Mouse (Mus musculus): ENCODE measurements around the gene Fjx1.

Gene Fjx1

GRCm38 (mm10) chr2:102426434-102426833 is 25.9 kb downstream of the Fjx1 start:
- no peak for DNase-seq (ENCODE audit: low read depth)

GRCm38 (mm10) chr2:102416149-102416743 is 36.1 kb downstream of the Fjx1 start:
- no peak for DNase-seq (ENCODE audit: low read depth)

DNA sequence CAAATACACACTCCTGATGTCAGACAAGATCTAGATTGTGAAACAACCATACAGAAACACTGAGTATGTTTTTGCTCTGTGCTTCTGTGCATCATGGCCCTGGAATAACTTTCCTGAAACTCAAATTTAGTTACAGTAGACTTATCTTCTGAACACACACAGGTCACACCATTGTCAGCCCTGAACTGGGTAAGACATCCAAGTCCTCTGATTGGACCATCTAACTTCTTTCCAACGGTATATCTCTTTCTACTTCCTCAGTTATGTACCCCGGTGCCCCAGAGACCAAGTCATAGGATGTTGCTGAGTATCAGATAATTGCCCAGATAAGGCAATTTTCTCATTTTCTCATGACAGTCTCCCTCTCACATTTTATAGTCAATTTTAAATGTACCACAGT is 39.6 kb downstream of the Fjx1 start:
- DNase-seq (ENCODE audit: low read depth): no peak

- DNase-seq (ENCODE audit: low read depth): no peak
These were observed 41.7 kb downstream of the Fjx1 start for GRCm38 (mm10) chr2:102410615-102411014.

- DNase-seq (ENCODE audit: low read depth): no peak
These were observed 42.6 kb downstream of the Fjx1 start for GRCm38 (mm10) chr2:102409741-102410140.

GRCm38 (mm10) chr2:102407363-102408184 is 44.7 kb downstream of the Fjx1 start, which contains the start of gene Trim44:
TSS of gene Trim44 (minus strand) at chr2:102407828.
- no peak for DNase-seq (ENCODE audit: low read depth)

DNA sequence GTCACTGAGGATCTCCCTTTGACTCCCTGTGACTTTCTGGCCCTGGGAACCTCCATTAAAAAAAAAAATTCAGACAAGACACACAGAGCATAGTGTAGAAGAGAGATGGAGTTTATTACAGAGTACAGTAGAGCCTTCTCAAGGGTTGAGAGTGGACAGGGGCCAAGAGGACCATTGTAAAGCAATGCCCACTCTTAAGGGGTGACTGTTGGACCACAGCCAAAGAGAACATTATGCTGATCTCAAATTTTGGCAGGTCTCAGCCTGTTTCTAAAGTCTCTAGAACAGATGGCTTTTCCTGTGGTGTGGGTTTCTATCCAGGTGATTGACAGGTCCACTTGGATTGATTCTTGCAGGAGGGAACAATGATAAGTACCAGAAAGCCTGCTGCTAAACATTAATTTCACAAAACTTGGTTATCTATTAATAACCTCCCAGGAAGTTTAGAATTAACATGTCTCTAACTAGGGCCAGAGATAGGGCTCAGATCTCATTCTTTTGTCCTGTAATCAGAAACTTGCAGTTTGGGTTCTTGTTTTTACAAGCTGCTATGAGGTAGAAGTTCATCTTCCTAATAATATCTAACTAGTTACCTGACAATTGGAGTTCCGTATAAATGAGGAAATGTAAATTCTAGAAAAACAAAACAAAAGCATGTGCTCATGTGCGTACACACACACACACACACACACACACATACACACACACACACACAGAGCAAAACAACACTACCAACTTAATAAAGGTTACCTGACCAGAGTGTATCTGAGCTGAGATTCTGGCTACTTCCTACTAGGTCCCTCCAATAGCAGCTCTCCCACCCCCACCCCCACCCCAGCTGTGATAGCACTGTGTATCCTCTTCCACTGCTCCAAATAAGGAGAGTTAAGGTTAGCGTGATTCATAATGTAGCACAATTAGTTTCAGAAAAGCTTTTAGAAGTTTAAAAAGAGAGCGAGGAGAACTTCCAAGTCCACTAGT is 45.7 kb downstream of the Fjx1 start:
- no peak for DNase-seq (ENCODE audit: low read depth)

DNA sequence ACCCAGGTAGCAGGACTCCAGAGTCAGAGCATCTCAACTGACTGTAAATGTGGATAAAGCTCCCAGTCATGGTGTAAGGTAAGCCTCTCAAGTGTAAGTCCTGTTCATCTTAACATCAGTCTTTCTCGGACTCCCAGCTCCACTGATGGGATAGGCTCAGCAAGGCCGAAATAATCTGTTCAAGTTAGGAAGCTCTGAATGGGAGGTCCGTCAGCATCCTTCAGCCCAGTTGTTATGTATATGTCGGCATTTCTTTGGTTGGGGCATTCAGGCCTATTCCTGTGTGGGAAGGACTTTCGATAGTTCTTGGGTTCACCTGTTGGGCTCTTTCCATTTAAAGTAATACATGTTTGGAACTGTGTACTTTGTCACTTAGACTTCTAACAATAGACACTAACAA is 48.3 kb downstream of the Fjx1 start:
- no peak for DNase-seq (ENCODE audit: low read depth)

DNA sequence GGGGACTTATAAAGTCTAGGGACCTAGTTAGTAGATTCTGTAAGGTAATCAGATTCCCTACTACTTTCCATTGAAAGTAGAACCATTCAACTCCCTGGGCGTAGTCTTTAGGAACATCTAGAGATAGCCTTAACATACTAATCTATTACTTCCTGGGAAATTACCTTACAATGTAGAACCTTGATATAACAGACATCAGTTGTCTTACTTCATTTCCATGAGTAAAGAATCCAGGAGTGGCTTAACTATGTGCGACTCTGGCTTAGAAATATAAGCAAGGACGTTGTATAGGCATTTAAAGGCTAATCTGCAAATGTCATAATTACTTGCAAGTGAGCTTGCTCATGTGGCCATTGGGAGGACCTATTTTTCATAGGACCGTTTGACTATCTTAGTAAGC is 49.0 kb downstream of the Fjx1 start:
- DNase-seq (ENCODE audit: low read depth): no peak

GRCm38 (mm10) chr2:102401352-102401692 is 51.0 kb downstream of the Fjx1 start:
- no peak for DNase-seq (ENCODE audit: low read depth)

GRCm38 (mm10) chr2:102400605-102401351 is 51.5 kb downstream of the Fjx1 start:
- peak; percentile 69 for DNase-seq (ENCODE audit: low read depth)

DNA sequence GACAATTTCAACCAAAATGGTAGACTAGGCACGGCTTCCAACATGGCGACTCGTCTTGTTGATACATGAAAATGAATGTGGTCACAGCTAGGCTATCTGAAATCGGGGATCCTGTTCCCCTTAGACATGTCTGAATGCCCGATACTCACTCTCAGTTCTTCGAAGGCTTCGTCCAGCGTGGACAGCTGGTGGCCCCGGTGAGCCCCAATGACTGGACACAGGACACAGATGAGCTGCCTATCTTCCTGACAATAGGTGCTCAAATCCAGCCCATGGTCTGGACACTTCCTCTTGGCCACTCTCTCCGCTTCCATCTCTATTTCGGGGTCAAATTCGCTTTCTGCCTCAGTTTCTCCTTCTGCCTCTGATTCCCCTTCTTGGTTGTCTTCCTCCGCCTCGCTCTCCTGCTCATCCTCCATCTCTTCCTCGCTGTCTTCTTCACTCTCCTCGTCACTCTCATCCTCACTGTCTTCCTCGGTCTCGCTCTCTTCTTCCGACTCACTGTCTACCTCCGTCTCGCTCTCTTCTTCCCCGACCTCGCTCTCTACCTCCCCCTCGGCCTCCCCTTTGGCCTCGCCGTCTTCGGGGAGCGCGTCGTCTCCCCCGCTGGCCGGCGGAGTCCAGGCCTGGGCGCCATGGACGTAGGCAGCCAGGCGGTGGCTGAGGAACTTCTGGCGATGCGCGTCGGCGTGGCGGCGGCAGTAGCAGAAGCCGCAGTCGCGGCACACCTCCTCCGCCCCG is 52.3 kb downstream of the Fjx1 start:
- no peak for DNase-seq (ENCODE audit: low read depth)

Measured in c-Kit-positive CD71-positive TER-119-negative erythroid progenitor cells, embryonic 14.5 days (primary cell).